Mouse (Mus musculus) heart, embryonic 15.5 days (tissue): ENCODE data around the gene Uhrf1bp1. TPM values are rescaled to one million over a fixed set of nuclear protein-coding genes. Genes with fewer than 3 reads are reported as not detected.

Source experiments
- ATAC-seq: fragments of 200-750 bp; cut with Nextera tagmentation; replicated peaks from 2 replicates; pipeline ENCODE4 v1.8.0; 2017; ENCODE audit warnings: low read depth, moderate TSS enrichment; ENCODE audit not compliant: insufficient number of reproducible peaks, insufficient read depth, low FRiP score
- H3K27ac ChIP-seq: fragments of 300-500 bp; sonication (generic); 2 replicates; pipeline ENCODE4 v1.5.1; 2015; ENCODE audit warnings: mild to moderate bottlenecking, inconsistent platforms
- H3K27me3 ChIP-seq: fragments of 300-500 bp; sonication (generic); 2 replicates; pipeline ENCODE4 v1.6.1; 2015; ENCODE audit warnings: inconsistent platforms
- H3K36me3 ChIP-seq: fragments of 300-500 bp; sonication (generic); 2 replicates; pipeline ENCODE4 v1.6.1; 2015; ENCODE audit warnings: mild to moderate bottlenecking, inconsistent platforms
- H3K4me1 ChIP-seq: fragments of 300-500 bp; sonication (generic); replicated peaks from 2 replicates; pipeline ENCODE4 v1.6.1; 2015; ENCODE audit warnings: inconsistent platforms
- H3K4me2 ChIP-seq: fragments of 300-500 bp; sonication (generic); 2 replicates; pipeline ENCODE4 v1.6.1; 2015; ENCODE audit warnings: inconsistent platforms, mild to moderate bottlenecking, moderate library complexity
- H3K4me3 ChIP-seq: fragments of 300-500 bp; sonication (generic); 2 replicates; pipeline ENCODE4 v1.5.1; 2015; ENCODE audit warnings: mild to moderate bottlenecking, inconsistent platforms
- H3K9ac ChIP-seq: fragments of 300-500 bp; sonication (generic); 2 replicates; pipeline ENCODE4 v1.6.1; 2015; ENCODE audit warnings: mild to moderate bottlenecking, inconsistent platforms
- H3K9me3 ChIP-seq: fragments of 300-500 bp; sonication (generic); replicated peaks from 2 replicates; pipeline ENCODE4 v1.6.1; 2016; ENCODE audit warnings: inconsistent platforms
- WGBS: fragments of 180-500 bp; shearing (Covaris S2); methylation state at CpG from one replicate; pipeline ENCODE4 v1.1.7; 2015; ENCODE audit warnings: mixed read lengths; 5-methylcytosine and 5-hydroxymethylcytosine counted together
- polyA plus RNA-seq: library from polyadenylated mRNA; unstranded; fragments of >200 nt; fragmentation: Nextera tagmentation; extraction: Ambion mirVana; gene quantifications from 2 replicates; pipeline ENCODE4 v1.2.1, GENCODE M21; 2015

Gene Uhrf1bp1
- polyA plus RNA-seq, 1 experiment from 2014 or later: 3.0 TPM

DNA sequence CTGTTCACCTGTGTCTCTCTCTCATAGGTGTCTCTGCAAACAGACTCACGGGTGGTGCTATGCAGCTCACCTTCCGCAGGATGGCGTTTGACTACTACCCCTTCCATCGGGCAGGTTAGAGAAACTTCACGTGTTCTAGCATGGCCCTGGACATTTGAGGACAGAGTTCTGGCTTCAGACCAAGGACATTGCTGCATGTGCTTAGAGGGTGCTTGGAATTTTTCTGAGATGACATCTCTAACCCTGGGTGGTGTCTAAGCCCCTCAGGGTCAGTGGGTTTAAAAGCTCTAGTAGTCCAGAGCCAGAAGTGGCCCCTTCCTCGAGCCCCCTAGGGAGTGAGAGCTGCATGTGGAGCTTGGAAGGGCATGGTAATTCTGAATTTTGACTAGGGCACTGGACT is 27.8 kb downstream of the Uhrf1bp1 start:
- Histone ChIP-seq H3K27me3 (no peaks in the 10 kb centered on the region), H3K4me1 (peaks cover 7% of the 10 kb centered on the region)
- WGBS: 88% methylated on average over 6 of the region's 6 CpGs

DNA sequence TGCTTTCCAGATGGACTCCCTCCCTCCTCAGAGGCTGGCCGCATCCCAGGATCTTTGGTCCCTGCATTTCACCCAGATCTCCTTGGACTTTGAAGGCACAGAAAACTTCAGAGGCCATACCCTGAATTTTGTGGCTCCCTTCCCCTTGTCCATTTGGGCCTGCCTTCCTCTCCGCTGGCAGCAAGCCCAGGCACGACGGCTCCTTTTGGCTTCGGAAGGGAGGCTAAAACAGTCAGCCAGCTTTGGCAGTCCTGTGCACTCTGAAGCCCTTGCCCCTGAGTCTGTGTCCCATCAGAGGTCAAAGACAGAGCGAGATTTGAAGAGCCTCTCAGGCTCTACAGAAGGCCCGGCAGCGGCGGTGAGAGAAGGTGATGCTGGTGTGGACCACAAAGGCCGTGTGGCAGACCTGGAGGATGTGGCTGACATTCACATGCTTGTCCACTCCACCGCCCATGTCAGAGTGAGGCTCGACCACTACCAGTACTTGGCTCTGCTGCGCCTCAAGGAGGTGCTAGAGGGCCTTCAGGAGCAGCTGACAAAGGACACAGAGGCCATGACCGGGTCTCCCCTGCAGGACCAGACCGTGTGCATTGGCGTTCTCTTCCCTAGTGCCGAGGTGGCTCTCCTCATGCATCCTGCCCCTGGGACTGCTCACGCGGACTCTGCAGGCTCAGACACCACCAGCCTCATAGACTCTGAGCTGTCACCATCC is 30.4 kb downstream of the Uhrf1bp1 start:
- no peak overlapping the region for H3K4me2 ChIP-seq
- H3K9me3 ChIP-seq: no peaks in the 10 kb centered on the region
- no peak overlapping the region for H3K9ac ChIP-seq
- ATAC-seq: no peak
- peaks cover 7% of the 10 kb centered on the region for H3K4me1 ChIP-seq
- no peaks in the 10 kb centered on the region for H3K27me3 ChIP-seq
- 66% methylated on average over 19 of the region's 19 CpGs for WGBS
- peak overlapping the region; percentile 44; the same call in 1 of the 2 replicates for H3K27ac ChIP-seq
- H3K4me3 ChIP-seq: no peak overlapping the region
- H3K36me3 ChIP-seq: peaks cover 40% of the 10 kb centered on the region

More for the DNA sequence above, 27.8 kb downstream of the Uhrf1bp1 start:
- ATAC-seq: no peak
- H3K36me3 ChIP-seq: peaks cover 53% of the 10 kb centered on the region
- no peak overlapping the region for H3K4me2 ChIP-seq
- no peak overlapping the region for H3K27ac ChIP-seq
- no peaks in the 10 kb centered on the region for H3K9me3 ChIP-seq
- no peak overlapping the region for H3K9ac ChIP-seq
- no peak overlapping the region for H3K4me3 ChIP-seq

DNA sequence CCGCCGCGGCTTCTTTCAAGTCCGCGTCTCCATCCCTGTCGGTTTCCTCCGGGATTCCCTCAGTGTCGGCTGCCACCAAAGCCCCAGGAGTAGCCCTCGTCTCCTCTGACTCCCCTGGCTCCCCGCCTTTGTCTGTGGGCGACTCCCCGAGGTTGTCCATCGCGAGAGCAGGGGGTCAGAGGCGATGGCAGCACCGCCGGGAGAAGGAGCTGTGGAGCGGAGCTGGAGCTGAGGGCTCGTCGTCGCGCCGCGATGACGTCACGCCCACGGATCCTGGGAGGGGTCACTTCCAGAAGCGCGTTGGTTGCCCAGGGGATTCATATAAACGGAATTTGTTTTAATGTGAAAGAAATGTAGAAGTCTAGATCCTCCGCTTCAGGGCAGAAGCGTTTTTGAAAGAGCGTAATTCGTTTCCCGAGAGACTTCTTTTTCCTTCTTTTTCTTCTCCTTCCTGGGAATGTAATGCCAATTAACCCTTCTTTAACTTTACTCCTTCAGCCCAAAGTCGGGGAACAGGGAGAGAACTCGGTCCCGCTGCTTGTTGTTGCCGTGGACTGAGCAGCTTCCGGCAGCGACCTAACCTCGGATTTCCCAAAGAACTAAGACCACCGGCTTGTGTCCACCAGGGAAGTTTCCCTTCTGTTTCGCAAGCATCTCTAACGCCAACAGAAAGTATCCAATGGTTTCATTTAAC is 51.4 kb downstream of the Uhrf1bp1 start:
- H3K27me3 ChIP-seq: no peaks in the 10 kb centered on the region
- H3K4me1 ChIP-seq: peaks cover 32% of the 10 kb centered on the region
- H3K4me3 ChIP-seq: peak overlapping the region; percentile 93
- H3K27ac ChIP-seq: peak overlapping the region; percentile 91
- H3K4me2 ChIP-seq: peak overlapping the region; percentile 94
- peak overlapping the region; percentile 96 for H3K9ac ChIP-seq
- ATAC-seq: peak; percentile 45; the same call in 1 of the 2 replicates
- H3K36me3 ChIP-seq: peaks cover 19% of the 10 kb centered on the region
- H3K9me3 ChIP-seq: no peaks in the 10 kb centered on the region
- WGBS: under 1% methylated on average over 45 of the region's 45 CpGs

DNA sequence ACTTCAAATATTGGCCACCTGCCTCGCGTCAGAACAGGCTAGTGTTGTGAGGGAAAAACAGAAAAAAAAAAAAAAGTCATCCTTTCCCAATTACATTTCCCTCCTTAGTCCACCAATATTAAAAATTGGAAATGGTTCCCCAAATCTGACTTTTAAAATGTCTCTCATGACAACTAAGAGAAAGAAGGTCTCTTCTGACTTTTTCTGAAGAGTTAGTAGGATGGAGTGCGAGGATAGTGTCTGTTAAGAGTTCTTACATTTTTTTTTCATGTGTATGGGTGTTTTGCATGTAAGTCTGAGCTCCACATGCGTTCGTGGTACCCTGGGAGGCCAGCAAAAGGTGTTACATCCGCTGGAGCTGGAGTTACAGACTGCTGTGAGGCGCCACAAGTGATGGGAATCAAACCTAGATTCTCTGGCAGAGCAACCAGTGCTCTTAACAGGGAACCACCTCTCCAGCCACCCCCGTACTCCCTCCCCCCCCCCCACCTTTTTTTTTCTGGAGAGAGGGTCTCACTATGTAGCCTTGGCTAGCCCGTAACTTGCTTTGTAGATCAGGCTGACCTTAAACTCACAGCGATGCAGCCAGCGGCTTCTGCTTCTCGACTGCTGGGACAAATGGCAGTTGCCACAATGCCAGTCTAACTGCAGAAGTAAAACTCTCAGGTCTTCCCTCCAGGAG is 52.1 kb downstream of the Uhrf1bp1 start:
- no peaks in the 10 kb centered on the region for H3K27me3 ChIP-seq
- peak overlapping the region; percentile 96 for H3K9ac ChIP-seq
- peak; percentile 44 for ATAC-seq
- H3K36me3 ChIP-seq: peaks cover 13% of the 10 kb centered on the region; the same call in 1 of the 2 replicates
- peak overlapping the region; percentile 93 for H3K4me3 ChIP-seq
- peak overlapping the region; percentile 91 for H3K27ac ChIP-seq
- H3K4me2 ChIP-seq: peak overlapping the region; percentile 94
- H3K4me1 ChIP-seq: peaks cover 32% of the 10 kb centered on the region
- WGBS: under 1% methylated on average over 12 of the region's 12 CpGs
- H3K9me3 ChIP-seq: no peaks in the 10 kb centered on the region

DNA sequence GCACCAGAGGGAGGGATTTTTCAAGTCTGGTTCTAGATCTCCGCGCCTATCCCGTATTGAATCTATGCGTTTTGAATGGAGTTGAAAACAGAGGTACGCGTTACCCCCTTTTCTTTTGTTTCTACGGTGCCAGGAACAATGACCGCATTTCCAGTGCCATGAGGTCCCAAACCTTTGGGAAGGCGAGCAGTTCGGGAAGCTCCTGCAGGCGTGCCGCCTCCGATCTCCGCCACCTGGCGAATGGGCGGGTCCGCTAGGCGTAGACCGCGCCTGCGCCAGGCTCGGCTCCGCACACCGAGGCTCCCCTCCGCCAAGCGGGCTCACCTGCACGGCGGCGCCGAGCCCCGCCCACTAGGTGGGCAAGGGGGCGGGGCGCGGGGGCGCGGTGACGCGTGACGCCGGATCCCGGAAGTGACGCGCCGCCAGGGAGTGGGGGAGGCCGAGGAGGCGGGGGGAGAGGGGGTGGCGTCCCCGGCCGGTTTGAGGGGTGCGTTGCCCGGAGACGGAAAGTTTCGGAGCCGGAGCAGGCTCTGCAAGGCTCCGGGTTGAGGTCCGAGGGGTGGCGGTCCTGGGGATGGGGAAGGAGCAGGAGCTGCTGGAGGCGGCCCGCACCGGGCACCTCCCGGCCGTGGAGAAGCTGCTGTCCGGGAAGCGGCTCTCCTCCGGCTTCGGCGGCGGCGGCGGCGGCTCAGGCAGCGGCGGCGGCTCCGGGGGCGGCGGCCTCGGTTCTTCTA is 52.8 kb downstream of the Uhrf1bp1 start, which contains the start of gene Anks1:
TSS of gene Anks1 (plus strand) at position 419 of the 734 bp plus-strand sequence.
- peak within 1 kb of the TSS; percentile 93 for H3K4me3 ChIP-seq
- 1% methylated on average over 67 of the region's 78 CpGs for WGBS
- H3K4me1 ChIP-seq: peaks cover 32% of the 10 kb centered on the region

DNA sequence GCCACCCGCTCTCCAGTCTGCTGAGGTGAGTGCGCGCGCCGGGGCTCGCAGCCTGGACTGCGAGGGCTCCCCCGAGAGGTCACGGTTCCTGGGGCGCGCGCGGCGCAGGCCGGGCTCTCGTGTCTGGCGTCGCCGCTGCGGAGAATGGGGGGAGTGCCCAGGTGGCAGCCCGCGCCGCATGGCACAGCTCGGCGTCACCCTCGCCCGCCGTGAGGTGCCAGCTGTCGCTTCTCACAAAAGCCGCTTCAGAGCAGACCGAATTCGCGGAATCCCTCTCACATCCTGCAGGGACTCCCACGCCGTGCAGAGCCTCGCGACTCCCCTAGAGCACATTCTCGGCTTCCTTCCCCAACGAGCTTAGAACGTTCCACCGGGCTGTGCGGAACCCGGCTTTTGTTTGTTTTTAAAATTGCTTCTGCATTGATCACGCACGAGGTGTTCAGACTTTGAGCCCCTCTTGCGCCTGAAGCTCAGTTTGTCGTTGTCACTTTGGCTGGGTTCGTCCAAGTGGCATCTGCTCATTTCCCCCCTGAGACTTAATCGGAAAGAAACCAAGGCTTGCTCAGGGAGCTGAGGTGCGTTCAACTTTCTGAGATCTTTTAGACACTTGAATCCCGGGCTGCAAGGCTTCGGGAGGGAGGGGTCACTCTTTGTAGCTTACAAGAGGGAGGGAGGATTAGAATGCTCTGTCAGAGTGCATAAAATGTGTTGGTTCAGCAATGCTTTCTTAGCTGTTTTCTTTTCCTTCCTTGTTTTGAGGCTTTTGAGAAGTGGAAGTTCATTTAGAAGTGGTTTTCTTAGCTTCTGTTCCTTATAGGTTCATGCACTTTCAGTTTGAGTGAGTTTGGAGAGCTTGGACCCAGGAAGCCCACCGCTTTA is 53.6 kb downstream of the Uhrf1bp1 start, which contains the start of gene Taf11:
TSS of gene Taf11 (minus strand) at position 223 of the 879 bp plus-strand sequence.
- Histone ChIP-seq H3K9me3 (no peaks in the 10 kb centered on the region), H3K27ac (peak within 1 kb of the TSS; percentile 91), H3K9ac (peak within 1 kb of the TSS; percentile 96), H3K4me1 (peaks cover 32% of the 10 kb centered on the region), H3K36me3 (peaks cover 2% of the 10 kb centered on the region; the same call in 1 of the 2 replicates), H3K27me3 (no peaks in the 10 kb centered on the region), H3K4me3 (peak within 1 kb of the TSS; percentile 93), H3K4me2 (peak within 1 kb of the TSS; percentile 94)
- WGBS: 1% methylated on average over 51 of the region's 53 CpGs
- ATAC-seq: peak; percentile 54

More for the DNA sequence above, 52.8 kb downstream of the Uhrf1bp1 start, which contains the start of gene Anks1:
- Histone ChIP-seq H3K9ac (peak within 1 kb of the TSS; percentile 96), H3K4me2 (peak within 1 kb of the TSS; percentile 94), H3K27me3 (no peaks in the 10 kb centered on the region), H3K9me3 (no peaks in the 10 kb centered on the region), H3K27ac (peak within 1 kb of the TSS; percentile 91), H3K36me3 (peaks cover 7% of the 10 kb centered on the region; the same call in 1 of the 2 replicates)
- peak; percentile 85 for ATAC-seq

DNA sequence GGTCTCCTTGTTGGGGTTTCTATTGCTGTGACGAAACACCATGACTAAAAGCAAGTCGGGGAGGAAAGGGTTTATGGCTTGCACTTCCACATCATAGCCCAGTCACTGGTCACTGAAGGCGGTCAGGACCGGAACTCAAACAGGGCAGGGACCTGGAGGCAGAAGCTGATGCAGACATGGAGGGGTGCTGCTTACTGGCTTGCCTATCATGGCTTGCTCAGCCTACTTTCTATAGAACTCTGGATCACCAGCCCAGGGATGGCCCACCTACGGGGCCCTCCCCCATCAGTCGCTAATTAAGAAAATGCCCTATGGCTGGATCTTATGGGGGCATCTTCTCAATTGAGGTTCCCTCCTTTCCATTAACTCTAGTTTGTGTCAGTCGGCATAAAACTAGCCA is 55.1 kb downstream of the Uhrf1bp1 start:
- whole genome bisulfite sequencing: 87% methylated on average over 7 of the region's 7 CpGs
- no peaks in the 10 kb centered on the region for H3K27me3 ChIP-seq
- no peak overlapping the region for H3K9ac ChIP-seq
- no peak for ATAC-seq
- peaks cover 29% of the 10 kb centered on the region for H3K4me1 ChIP-seq
- no peaks in the 10 kb centered on the region for H3K9me3 ChIP-seq
- no peak overlapping the region; the same call in 1 of the 2 replicates for H3K4me2 ChIP-seq
- H3K36me3 ChIP-seq: no peaks in the 10 kb centered on the region
- no peak overlapping the region for H3K27ac ChIP-seq
- H3K4me3 ChIP-seq: no peak overlapping the region

DNA sequence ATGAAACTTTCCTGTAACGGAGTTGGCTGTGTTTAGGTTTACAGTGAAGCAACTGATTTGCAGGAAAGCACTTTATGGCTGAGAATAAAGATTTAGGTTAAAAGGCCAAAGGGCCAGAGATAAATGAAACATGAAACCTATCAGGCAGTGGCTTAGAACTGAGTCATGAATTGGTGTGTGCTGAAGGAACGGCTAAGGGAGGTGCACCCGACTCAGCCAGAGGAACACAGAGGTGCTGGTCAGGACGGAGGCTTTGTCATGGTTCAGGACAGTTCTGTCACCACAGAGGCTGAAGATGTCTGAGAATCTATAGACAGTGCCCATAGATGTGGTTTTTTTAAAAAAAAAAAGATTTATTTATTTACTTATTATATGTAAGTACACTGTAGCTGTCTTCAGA is 58.5 kb downstream of the Uhrf1bp1 start:
- Histone ChIP-seq H3K9ac (no peak overlapping the region), H3K4me3 (no peak overlapping the region), H3K36me3 (no peaks in the 10 kb centered on the region), H3K27ac (no peak overlapping the region), H3K4me2 (no peak overlapping the region), H3K27me3 (no peaks in the 10 kb centered on the region), H3K4me1 (peaks cover 22% of the 10 kb centered on the region), H3K9me3 (no peaks in the 10 kb centered on the region)
- no peak for ATAC-seq
- WGBS: 79% methylated on average over 4 of the region's 4 CpGs

DNA sequence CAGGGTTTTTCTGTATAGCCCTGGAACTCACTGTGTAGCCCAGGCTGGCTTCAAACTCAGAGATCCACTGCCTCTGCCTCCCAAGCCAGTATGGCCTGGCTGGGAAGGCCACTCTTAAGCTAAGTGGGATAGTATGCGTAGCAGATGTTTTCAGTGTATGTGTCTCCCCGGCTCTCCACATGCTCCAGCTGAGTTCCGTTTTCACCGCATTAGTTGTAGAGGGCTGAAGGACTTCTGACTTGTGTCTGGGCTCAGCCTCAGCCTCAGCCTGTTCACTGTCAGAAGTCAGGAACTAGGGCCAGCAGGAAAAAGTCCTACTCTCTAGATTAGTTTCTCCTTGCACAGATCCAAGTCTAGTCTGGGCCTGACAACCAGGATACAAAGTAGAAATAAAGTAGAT is 60.1 kb downstream of the Uhrf1bp1 start:
- 51% methylated on average over 4 of the region's 4 CpGs for WGBS
- no peak overlapping the region for H3K9ac ChIP-seq
- ATAC-seq: no peak
- H3K36me3 ChIP-seq: no peaks in the 10 kb centered on the region
- no peaks in the 10 kb centered on the region for H3K9me3 ChIP-seq
- H3K4me3 ChIP-seq: no peak overlapping the region
- peaks cover 24% of the 10 kb centered on the region for H3K4me1 ChIP-seq
- H3K27ac ChIP-seq: no peak overlapping the region
- no peaks in the 10 kb centered on the region for H3K27me3 ChIP-seq
- no peak overlapping the region for H3K4me2 ChIP-seq

DNA sequence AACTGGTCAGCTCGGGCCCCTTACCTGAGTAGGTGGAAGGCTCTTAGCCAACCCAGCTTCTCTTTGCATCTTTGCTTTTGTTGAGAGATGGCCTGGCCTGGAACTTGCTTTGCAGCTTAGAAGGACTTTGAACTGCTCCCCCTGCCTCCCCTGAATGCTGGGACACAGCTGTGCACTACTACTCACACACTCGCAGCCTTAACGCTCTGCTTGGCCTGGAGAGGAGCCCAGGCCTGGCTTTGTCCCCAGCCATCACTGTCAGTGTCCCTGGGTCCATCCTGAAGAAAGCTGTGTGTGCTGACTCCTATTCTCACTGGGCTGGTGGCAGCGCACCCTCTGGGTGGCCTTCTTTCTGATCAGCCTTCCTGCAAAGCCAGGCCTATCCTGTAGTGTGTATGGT is 64.4 kb downstream of the Uhrf1bp1 start:
- ATAC-seq: no peak
- no peak overlapping the region for H3K9ac ChIP-seq

More for the DNA sequence above, 64.4 kb downstream of the Uhrf1bp1 start:
- H3K27ac ChIP-seq: no peak overlapping the region
- no peak overlapping the region for H3K4me3 ChIP-seq
- H3K4me2 ChIP-seq: no peak overlapping the region
- no peaks in the 10 kb centered on the region for H3K9me3 ChIP-seq
- no peaks in the 10 kb centered on the region for H3K27me3 ChIP-seq
- H3K36me3 ChIP-seq: no peaks in the 10 kb centered on the region
- 72% methylated on average over 4 of the region's 4 CpGs for WGBS
- peaks cover 33% of the 10 kb centered on the region for H3K4me1 ChIP-seq
